Mouse (Mus musculus) spleen, embryonic (tissue): ENCODE results near the gene Wdcp.
"Not testable (repeated sequence)": the region's sequence is repeated elsewhere in the genome, so short reads cannot be mapped to it uniquely, and the experiment has no call there.

ENCODE experiments used
- CTCF ChIA-PET: fragments of 350-600 bp; sonication (Branson Sonifier 250); formaldehyde crosslinking; loops from one replicate; lab custom pipeline; 2022; lab: Charles Lee

Wdcp gene

GRCm38 (mm10) chr12:4842890-4843597, at the start of gene Wdcp:
Wdcp (plus strand) TSS chr12:4843303.
- CTCF ChIA-PET: no interaction called here

- CTCF ChIA-PET: no interaction called here
Measured at GRCm38 (mm10) chr12:4793718-4794117, 49.4 kb upstream of the Wdcp start.

DNA sequence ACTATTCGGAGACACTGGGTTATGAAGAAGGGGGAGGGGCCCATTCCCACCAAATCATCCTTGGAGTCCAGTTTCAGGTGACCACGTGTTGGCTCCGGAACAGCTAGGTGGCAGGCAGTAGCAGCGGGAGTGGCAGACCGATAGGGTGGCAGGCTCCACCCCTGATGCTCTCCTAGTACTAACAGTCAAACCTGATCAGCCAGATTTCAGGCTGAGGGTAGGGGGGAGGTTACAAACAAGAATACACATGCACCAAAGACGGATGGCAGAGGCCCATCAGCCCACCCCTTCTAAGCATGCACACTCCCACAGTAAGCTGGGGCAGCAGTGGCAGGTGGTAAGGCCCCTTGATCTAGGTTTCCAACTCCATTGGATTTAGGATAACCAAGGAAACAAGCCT, 45.6 kb upstream of the Wdcp start:
- CTCF ChIA-PET: not testable (repeated sequence)

DNA sequence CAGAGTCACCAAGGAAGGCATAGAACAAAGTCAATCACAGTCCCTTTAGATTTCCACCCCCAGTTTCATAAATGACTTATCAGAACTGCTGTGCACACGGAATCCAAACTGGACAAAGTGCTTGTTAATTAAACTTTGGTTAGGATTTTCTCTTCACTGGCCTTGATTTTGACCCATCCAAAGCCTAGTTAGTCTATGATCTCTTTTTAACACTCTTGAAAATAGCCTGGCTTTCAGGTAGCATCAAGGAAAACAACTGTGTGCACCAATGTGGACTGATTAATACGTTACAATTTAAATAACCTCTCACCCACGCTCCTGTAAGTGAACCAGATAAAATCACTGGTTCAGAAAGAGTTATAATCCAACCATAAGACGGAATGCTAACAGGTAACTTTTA, 32.1 kb upstream of the Wdcp start:
- CTCF ChIA-PET: no interaction called here

DNA sequence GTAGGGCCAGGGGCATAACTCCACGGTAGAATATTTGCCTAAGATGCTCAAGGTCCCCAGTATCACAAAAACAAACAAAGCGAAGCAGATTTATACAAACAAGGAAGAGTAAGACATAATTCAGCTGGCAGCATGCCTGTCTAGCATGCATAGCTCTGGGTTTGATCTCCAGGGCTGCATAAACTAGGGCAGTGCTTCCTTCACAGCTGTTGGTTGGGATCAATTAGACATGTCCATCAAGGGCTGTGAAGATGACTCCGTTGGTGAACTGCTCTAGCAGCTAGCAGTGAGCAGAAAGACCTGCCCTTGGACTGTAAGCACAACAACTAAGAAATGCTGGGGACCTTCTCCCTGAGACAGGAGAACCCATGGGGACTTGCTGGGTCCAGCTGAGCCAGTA, 31.4 kb upstream of the Wdcp start:
- CTCF ChIA-PET: no interaction called here

- CTCF ChIA-PET: no interaction called here
Measured at GRCm38 (mm10) chr12:4813636-4814035, 29.5 kb upstream of the Wdcp start.

DNA sequence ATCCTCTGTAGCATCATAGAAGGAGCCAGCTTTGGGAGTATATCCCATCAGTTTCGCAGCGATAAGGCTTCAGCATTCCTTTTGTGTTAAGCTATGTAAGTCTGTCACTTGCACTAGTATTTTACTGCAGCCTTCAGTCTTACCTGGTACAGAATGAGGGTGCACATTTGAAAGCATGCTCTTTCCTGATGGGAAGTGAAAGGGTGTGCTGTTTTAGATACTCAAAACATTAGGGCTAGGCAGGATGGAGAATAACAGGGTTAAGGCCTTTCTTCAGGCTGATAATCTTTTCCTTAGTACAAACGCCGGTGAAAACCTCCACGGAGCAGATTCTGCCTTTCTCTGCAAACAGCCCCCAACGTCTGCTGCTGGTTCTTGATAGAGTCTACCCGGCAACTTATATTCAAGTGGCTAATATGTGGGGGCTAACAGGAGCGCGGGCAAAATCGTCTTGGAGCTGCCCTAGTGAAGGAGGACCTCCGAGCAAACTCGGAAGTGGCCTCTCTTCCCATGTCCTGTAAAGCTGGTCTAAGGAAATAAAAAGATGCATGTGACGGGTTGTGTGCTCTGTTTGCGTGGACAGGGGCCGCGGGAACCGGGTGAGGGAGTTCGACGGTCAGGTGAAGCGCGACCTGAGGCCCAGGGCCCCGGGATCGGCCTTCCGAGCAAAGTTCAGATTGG, 26.3 kb upstream of the Wdcp start:
- CTCF ChIA-PET: no interaction called here

DNA sequence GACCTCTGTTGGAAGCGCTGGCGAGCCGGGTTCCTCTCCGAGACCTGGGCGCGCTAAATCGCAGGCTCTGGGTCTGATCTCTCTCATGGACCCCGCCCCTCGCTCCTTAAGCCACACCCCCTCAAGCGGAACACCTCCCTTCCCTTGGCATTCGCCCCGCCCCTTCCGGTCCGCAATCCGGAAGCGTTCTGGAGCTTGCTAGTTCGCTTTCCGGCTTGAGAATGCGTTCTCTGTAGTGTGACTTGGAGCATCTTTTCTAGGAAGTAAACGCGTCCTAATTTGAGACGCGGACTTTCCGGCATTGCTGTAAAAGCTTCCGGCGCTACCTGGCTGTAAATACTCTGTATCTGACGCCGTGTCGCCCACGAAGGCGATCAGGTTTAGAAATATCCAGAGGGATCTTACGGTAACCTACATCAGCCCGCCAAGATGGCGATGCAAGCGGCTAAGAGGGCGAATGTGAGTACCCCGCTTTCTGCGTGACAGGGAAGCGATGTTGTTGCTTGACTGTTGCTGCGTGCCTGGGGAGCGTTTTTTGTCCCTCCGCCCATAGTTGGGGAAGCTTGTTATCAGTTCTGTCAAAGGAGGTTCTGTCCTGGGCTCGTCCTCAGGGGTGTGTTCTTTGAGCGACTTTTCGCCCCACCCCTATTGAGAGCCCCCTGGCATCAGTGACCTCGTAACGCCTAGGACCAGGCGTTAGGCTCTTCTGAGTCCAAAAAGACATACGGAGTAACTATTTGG, 25.6 kb upstream of the Wdcp start, which contains the start of gene Sf3b6:
Gene Sf3b6 (plus strand): TSS at position 184 of the 741 bp plus-strand sequence.
- CTCF ChIA-PET: interaction anchor here (0.5 kb wide), 1 partner anchor 71 kb away, joined by 3 read pairs; no protein-coding TSS in a partner anchor

- CTCF ChIA-PET: interaction anchor here (1.3 kb wide), 1 partner anchor 15 kb away, joined by 4 read pairs; the partner anchor contains the start of gene Fkbp1b
Measured at GRCm38 (mm10) chr12:4827256-4827655, 15.8 kb upstream of the Wdcp start.

- CTCF ChIA-PET: interaction anchor here (0.5 kb wide), 1 partner anchor 8 kb away, joined by 3 read pairs; no protein-coding TSS in a partner anchor
Measured at GRCm38 (mm10) chr12:4836959-4837358, 6.1 kb upstream of the Wdcp start.

DNA sequence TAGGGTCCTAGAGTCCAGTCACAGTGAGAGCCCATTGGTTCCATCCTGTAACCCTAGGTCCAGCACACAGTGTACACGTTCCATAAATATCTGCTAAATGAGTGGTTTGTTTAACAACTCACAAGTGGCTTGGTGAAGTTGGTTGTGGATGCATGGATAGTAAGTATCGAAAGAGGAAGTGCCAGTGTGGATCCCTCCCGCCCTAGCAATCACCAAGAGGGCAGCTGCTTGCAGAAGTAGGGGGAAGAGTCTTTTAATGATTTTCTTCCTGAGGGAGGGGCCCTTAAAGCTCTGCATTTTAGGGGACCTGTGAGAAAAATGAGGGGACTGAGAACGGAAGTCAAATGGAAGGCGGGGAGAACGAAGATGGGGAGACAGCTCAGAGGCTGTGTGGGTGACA, 3.1 kb upstream of the Wdcp start:
- CTCF ChIA-PET: interaction anchor here (0.7 kb wide), 1 partner anchor 10 kb away, joined by 3 read pairs; no protein-coding TSS in a partner anchor

DNA sequence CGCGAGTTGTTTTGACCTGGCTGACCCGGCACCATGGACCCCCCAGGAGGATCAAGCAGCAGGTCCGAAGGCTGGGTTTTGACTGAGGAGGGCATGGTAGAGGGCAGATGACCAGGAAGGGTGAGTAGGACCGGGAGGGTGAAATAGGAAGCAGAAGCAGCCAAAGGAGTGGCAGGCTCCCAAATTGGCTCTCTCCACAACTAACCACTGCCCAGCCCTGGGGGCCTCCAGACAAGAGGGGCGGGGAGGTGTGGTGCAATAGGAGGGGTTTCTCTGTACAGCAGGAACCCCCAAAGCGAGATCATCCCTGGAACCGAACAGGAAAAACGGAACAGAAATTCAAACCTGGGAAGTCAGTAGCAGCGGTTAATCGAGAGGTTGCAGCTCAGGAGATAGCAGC, 2.4 kb upstream of the Wdcp start:
- CTCF ChIA-PET: interaction anchor here (0.7 kb wide), 1 partner anchor 11 kb away, joined by 3 read pairs; no protein-coding TSS in a partner anchor

- CTCF ChIA-PET: interaction anchor here (1.1 kb wide), 1 partner anchor 14 kb away, joined by 4 read pairs; no protein-coding TSS in a partner anchor
Measured at GRCm38 (mm10) chr12:4841392-4841887, 1.7 kb upstream of the Wdcp start, which contains the start of gene Fkbp1b. Fkbp1b (minus strand) TSS chr12:4841591.

- CTCF ChIA-PET: interaction anchor here (1.1 kb wide), 1 partner anchor 15 kb away, joined by 4 read pairs; no protein-coding TSS in a partner anchor
Measured at GRCm38 (mm10) chr12:4842456-4842855, 647 bp upstream of the Wdcp start.

DNA sequence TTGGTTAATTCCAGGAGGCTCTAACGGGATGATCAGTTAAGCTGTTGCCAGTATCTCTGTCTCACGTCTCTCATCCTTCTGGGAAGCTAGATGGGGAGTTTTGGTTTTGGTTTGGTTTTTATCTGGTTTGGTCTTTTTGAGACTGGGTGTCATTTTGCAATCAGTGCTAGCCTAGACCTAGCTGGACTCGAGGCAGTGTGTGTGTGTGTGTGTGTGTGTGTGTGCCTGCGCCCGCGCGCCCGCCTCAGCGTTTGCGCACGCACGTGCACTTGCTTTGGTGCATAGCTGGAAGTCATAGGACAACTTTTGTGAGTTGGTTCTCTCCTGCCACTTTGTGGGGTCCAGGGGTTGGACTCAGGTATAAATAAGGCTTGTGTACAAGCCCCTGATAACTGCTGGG, 638 bp downstream of the Wdcp start:
- CTCF ChIA-PET: interaction anchor here (0.7 kb wide), 1 partner anchor 1470 kb away, joined by 3 read pairs; no protein-coding TSS in a partner anchor

DNA sequence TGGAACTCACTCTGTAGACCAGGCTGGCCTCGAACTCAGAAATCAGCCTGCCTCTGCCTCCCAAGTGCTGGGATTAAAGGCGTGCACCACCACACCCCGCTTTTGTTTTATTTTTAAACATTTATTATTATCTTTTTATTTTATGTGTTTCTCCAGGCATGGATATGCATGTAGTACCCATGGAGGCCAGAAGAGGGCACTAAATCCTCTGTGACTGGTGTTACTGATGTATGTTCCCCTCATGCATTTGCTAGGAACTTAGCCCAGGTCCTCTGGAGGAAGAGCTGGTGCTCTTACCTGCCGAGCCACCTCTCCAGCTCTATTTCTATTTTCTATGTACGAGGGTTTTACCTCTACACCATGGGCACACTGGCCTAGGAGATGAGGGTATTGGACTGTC, 13.1 kb downstream of the Wdcp start:
- CTCF ChIA-PET: interaction anchor here (0.6 kb wide), 1 partner anchor 29 kb away, joined by 4 read pairs; no protein-coding TSS in a partner anchor

GRCm38 (mm10) chr12:4856834-4857233, 13.7 kb downstream of the Wdcp start:
- CTCF ChIA-PET: interaction anchor here (0.7 kb wide), 2 partner anchors 52 to 169 kb away, joined by 5 to 16 read pairs; no protein-coding TSS in a partner anchor

GRCm38 (mm10) chr12:4859241-4859914, 16.3 kb downstream of the Wdcp start:
- CTCF ChIA-PET: interaction anchor here (0.6 kb wide), 1 partner anchor 40 kb away, joined by 4 read pairs; no protein-coding TSS in a partner anchor

DNA sequence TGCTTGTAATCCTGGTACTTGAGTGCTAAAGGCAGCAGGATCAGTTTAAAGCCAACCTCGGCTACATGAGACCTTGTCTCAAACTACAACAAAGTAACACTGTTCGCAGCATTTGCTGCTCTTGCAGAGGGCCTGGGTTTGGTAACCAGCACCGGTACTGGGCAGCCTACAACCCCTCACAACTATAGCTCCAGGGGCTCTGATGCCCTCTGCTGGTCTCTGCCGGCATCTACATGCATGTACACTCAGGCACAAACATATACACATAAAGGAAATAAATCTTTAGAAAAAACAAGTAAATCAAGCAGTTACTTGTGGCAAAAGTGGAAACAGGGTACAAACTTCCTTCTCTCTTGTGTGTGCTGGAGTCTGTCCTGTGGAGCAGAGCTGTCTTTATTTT, 19.6 kb downstream of the Wdcp start:
- CTCF ChIA-PET: no interaction called here

DNA sequence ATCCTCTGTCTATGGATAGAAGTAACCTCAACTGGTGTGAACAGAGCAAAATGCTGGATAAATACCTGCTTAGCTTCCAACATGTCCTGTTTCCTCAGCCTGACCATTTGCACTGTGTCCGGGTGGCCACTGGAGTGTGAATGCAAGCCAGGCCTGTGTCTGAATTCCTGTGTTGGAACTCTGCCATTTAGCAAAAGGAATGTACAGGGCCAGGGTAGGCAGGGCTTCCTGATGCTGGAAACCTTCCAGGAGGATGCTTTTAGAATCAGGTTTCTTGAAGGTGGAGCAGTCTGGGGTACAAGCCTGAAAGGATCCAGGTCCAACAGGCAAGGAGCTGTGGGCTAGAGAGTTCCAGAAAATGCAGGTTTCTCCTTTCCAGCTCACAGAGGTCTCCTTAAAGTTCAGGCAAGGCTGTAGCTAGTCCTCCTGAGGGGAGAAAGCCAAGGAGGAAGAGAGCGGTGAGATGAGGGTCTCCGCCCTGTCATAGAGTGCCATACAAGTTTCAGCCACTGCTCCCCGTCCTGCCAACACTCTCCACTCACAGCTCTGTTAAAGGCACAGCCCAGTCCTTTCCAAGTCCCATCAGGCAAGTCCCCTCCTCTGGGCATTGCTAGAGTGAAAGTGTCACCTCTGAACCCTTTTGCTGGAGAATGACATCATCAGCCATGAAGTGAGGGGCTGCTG, 20.7 kb downstream of the Wdcp start:
- CTCF ChIA-PET: no interaction called here
